ENCODE assay signal across 16 mouse cellular contexts in the genomic region with DNA sequence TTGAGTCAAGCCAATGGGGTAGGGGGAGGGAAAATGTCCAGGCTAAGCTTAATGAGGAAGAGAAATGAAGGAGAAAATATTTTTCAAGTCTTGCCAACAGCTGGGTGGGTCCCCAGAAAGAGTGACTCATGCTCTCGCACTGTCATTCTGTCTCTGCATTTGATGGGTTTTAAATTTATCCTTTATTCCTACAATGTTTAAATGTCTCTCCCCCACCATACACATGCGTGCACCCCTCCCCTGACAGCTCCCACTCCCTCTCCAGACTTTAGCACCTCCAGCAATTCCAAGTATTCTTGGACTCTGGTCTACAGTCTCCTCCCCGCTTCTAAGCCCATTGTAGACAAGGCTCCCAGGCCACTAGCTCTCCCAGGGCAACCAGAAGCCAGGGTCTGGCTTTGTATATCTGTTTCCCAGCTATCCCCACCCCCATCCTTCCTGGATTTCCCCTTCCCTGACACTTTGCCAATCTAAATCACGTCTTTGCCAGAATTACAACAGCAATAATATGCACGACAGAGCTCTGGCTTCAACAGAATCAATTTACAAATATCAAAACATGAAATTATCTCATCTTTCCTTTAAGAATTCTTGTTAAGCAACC.
DNase-seq lines count a peak whose midpoint lies in the region; ATAC-seq and TF ChIP-seq lines count a peak whose summit lies in the region.
"Had no signal": no experiment of that assay in that cellular context is flagged by ENCODE, and none has a peak within 500 bp of the region (broad histone marks: within the 10 kb centered on the region; RNA-seq: fewer than 3 reads in every experiment).

No protein-coding gene starts in this region.

- no peak overlapping the region for H3K4me2 ChIP-seq in forebrain, embryonic 15.5 days (replicated peaks)
- no peak overlapping the region for H3K4me2 ChIP-seq in forebrain, embryonic 11.5 days (ENCODE audit: low read depth, low read length, severe bottlenecking)
- H3K4me2 ChIP-seq in forebrain, embryonic 16.5 days (ENCODE audit: low read length): no peak overlapping the region
- H3K4me2 ChIP-seq: limb, embryonic 15.5 days had no signal

- no peaks in the 10 kb centered on the region for H3K27me3 ChIP-seq in forebrain, embryonic 15.5 days
- H3K27me3 ChIP-seq in forebrain, embryonic 11.5 days (ENCODE audit: control insufficient read depth, insufficient read depth, low read length): no peaks in the 10 kb centered on the region
- no peaks in the 10 kb centered on the region for H3K27me3 ChIP-seq in forebrain, embryonic 16.5 days (replicated peaks; ENCODE audit: control insufficient read depth, insufficient read depth, low read length)
- H3K27me3 ChIP-seq: limb, embryonic 15.5 days; megakaryocyte, embryonic 14.5 days had no signal

- no peak for TF ChIP-seq CTCF in left cerebral cortex, adult 2 months (IDR thresholded peaks at IDR 0.05)

- H3K4me3 ChIP-seq in forebrain, embryonic 15.5 days: no peak overlapping the region
- no peak overlapping the region for H3K4me3 ChIP-seq in forebrain, embryonic 11.5 days (ENCODE audit: low read depth, low read length)
- no peak overlapping the region for H3K4me3 ChIP-seq in left cerebral cortex, adult 2 months
- H3K4me3 ChIP-seq in forebrain, embryonic 16.5 days (replicated peaks; ENCODE audit: low read length): no peak overlapping the region
- H3K4me3 ChIP-seq: limb, embryonic 15.5 days; megakaryocyte, embryonic 14.5 days had no signal

- DNase-seq in forebrain, embryonic 11.5 days (ENCODE audit: low spot score): no peak
- DNase-seq in left cerebral cortex, adult 2 months (ENCODE audit: extremely low spot score in 1 of 2, low spot score in 2 of 2): no peak
- no peak for DNase-seq in left cerebral cortex, postnatal 10 days (ENCODE audit: extremely low spot score in 1 of 2, low spot score in 2 of 2)
- DNase-seq in Muller cell, postnatal 12 days (ENCODE audit: inconsistent ontology term): peak; percentile 73
- DNase-seq in kidney, postnatal 25 days: no peak
- DNase-seq: adrenal gland, postnatal 25 days; B cell, adult 2 months; cerebellum, adult 9-11 months; gastrocnemius, postnatal 10 days; kidney, adult 8-10 months; kidney, postnatal 36 days; thymus, postnatal 36 days had no signal

- H3K36me3 ChIP-seq in forebrain, embryonic 15.5 days: no peaks in the 10 kb centered on the region
- no peaks in the 10 kb centered on the region for H3K36me3 ChIP-seq in forebrain, embryonic 11.5 days (ENCODE audit: control insufficient read depth, insufficient read depth, low read length)
- no peaks in the 10 kb centered on the region for H3K36me3 ChIP-seq in forebrain, embryonic 16.5 days (ENCODE audit: control insufficient read depth, insufficient read depth)
- H3K36me3 ChIP-seq: limb, embryonic 15.5 days had no signal

- peak; percentile 41; the same call in 1 of the 2 replicates for ATAC-seq in forebrain, embryonic 15.5 days (replicated peaks)
- ATAC-seq in forebrain, embryonic 11.5 days (replicated peaks; ENCODE audit: low FRiP score): no peak
- peak; percentile 65 for ATAC-seq in forebrain, embryonic 16.5 days

- no peak overlapping the region for H3K9ac ChIP-seq in forebrain, embryonic 15.5 days (replicated peaks)
- H3K9ac ChIP-seq in forebrain, embryonic 11.5 days (ENCODE audit: low read length): no peak overlapping the region
- H3K9ac ChIP-seq in forebrain, embryonic 16.5 days (replicated peaks; ENCODE audit: low read depth, low read length): no peak overlapping the region
- H3K9ac ChIP-seq: limb, embryonic 15.5 days had no signal

- intact Hi-C loops in left cerebral cortex, adult 2 months (cut with DNase I): no loop called here
- intact Hi-C loops in left cerebral cortex, postnatal 10 days (cut with DNase I): loop anchor here (5.0 kb wide), 1 partner anchor 80 kb away; a partner anchor contains a TSS

- H3K27ac ChIP-seq in forebrain, embryonic 15.5 days (replicated peaks): peak overlapping the region; percentile 83
- no peak overlapping the region for H3K27ac ChIP-seq in forebrain, embryonic 11.5 days (ENCODE audit: low read depth, low read length)
- H3K27ac ChIP-seq in left cerebral cortex, adult 2 months: peak overlapping the region; percentile 36; the same call in 1 of the 2 replicates
- peak overlapping the region; percentile 77 for H3K27ac ChIP-seq in forebrain, embryonic 16.5 days (ENCODE audit: low read length)
- H3K27ac ChIP-seq: limb, embryonic 15.5 days had no signal

- H3K9me3 ChIP-seq in forebrain, embryonic 15.5 days: no peaks in the 10 kb centered on the region
- no peaks in the 10 kb centered on the region for H3K9me3 ChIP-seq in forebrain, embryonic 11.5 days (ENCODE audit: control insufficient read depth, low read length)
- no peaks in the 10 kb centered on the region for H3K9me3 ChIP-seq in forebrain, embryonic 16.5 days (ENCODE audit: control insufficient read depth, low read length)
- H3K9me3 ChIP-seq: limb, embryonic 15.5 days had no signal

- peaks cover 21% of the 10 kb centered on the region for H3K4me1 ChIP-seq in forebrain, embryonic 15.5 days
- H3K4me1 ChIP-seq in forebrain, embryonic 11.5 days (replicated peaks; ENCODE audit: control insufficient read depth, insufficient read depth, low read length): no peaks in the 10 kb centered on the region
- H3K4me1 ChIP-seq in forebrain, embryonic 16.5 days (replicated peaks; ENCODE audit: control insufficient read depth, insufficient read depth, low read length): peaks cover 23% of the 10 kb centered on the region
- H3K4me1 ChIP-seq: megakaryocyte, embryonic 14.5 days had no signal

- 54% methylated on average over 5 of the region's 5 CpGs for WGBS in forebrain, embryonic 15.5 days
- 84% methylated on average over 5 of the region's 5 CpGs for WGBS in forebrain, embryonic 11.5 days
- 38% methylated on average over 5 of the region's 5 CpGs for WGBS in forebrain, embryonic 16.5 days
